Mouse (Mus musculus) liver, adult 2 months (tissue): ENCODE results near the gene Il27ra.

Experiments used
- CTCF ChIP-seq: fragments of 200-500 bp; IDR thresholded peaks from 2 replicates; pipeline ENCODE4 v1.5.1; 2011; ENCODE audit warnings: low read depth, low read length, control low read depth
- POLR2A ChIP-seq: fragments of 200-500 bp; IDR thresholded peaks from 2 replicates; pipeline ENCODE4 v1.6.1; 2011; ENCODE audit warnings: low read length, control low read depth; ENCODE audit not compliant: insufficient read depth; ENCODE audit errors: extremely low read depth

- no peak for TF ChIP-seq CTCF
- TF ChIP-seq POLR2A = no peak
Observed at GRCm38 (mm10) chr8:84019738-84020137, 22.7 kb downstream of the Il27ra start.
